Mouse (Mus musculus): ENCODE measurements at regions not wholly inside any gene's neighbourhood (a gene's known extent, or its start where the extent isn't known, plus 50 kb on each side); places are given as distances from the start of the nearest gene placed in this dataset.

DNA sequence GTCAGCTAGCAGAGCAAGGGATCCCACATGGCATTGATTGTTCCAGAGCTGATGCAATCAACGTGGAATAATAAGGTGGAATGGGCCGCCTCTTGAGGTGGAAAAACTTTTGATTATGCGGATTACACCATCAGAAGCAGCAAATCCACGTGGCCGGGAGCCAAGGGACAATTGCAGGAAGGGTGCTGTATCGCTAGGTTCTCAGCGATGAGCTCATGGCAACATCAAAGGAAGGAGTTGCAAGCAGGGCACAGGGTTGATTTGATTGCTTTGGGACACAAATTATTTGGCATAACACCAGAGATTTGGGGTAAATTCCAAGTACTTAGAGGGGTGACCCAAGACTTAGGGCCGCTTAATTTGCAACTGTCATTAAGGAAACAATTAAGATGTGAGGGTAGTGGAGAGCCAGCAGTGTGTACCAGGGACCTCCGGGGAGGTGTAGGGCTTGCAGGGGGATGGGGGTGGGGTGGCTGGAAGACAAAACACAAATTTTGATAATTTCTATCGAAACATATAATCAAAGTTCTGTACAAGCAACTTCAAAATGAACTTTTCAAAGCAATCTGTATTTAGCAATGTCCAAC is 182.8 kb upstream of the Mpdz start:
- Histone ChIP-seq H3K36me3 (ENCODE audit: control insufficient read depth, insufficient read depth, low read length, poor library complexity, severe bottlenecking) (no peaks in the 10 kb centered on the region), H3K9me3 (ENCODE audit: control insufficient read depth, insufficient read depth, low read depth, low read length) (no peaks in the 10 kb centered on the region), H3K4me1 (ENCODE audit: control insufficient read depth in 2 of 2, insufficient read depth in 2 of 2, low read length in 2 of 2, poor library complexity in 1 of 2) (peaks cover 0 to 2% of the 10 kb centered on the region in 2 experiments; a peak in 1 of 4 replicates), H3K27ac (ENCODE audit: insufficient read depth, low read depth, low read length, poor library complexity, severe bottlenecking) (no peak overlapping the region), H3K9ac (ENCODE audit: insufficient read depth, low read depth, low read length, poor library complexity, severe bottlenecking) (no peak overlapping the region), H3K4me3 (ENCODE audit: insufficient read depth in 1 of 2, low read depth in 1 of 2, low read length in 2 of 2, poor library complexity in 1 of 2, severe bottlenecking in 1 of 2) (no peak overlapping the region)
- no peak for DNase-seq (ENCODE audit: low read depth, low spot score)
- TF ChIP-seq CHD2 (IDR thresholded peaks at IDR 0.05; ENCODE audit: low read depth, low read length) (no peak), MAFK (IDR thresholded peaks at IDR 0.05; ENCODE audit: insufficient read depth, low read depth, low read length) (no peak), HCFC1 (IDR thresholded peaks at IDR 0.05; ENCODE audit: borderline replicate concordance, insufficient read depth, low read length) (no peak), ZNF384 (IDR thresholded peaks at IDR 0.05; ENCODE audit: low read depth, low read length) (no peak), ZC3H11A (IDR thresholded peaks at IDR 0.05; ENCODE audit: borderline replicate concordance, low read depth, low read length) (no peak)
- in situ Hi-C loops (cut with MboI; ENCODE audit: low sequenced_read_pairs in 2 of 2, unreplicated experiment in 2 of 2): no loop called here

DNA sequence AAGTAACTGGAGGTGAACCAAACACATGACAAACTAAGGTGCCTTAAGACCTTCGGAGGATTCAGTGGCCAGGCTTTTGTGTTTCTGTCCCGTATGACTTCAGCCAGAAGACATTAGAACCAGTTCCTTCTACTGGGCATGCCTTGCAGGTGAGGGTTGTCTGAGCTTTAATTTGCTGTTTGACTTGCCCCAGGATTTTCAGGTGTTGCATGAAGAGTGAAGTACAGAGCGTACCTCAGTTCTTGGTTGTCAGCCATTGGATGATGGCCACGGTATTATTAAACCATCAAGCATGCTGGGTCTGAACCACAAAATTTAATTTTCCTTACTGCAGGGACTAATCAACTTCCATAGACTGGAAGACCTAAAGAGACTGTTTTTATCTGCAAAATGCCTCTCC is 181.5 kb upstream of the Mpdz start:
- H3K4me1 ChIP-seq (ENCODE audit: control insufficient read depth in 2 of 2, insufficient read depth in 2 of 2, low read length in 2 of 2, poor library complexity in 1 of 2): peaks cover 0 to 1% of the 10 kb centered on the region in 2 experiments; a peak in 1 of 4 replicates
- DNase-seq (ENCODE audit: low read depth, low spot score): no peak
- H3K9ac ChIP-seq (ENCODE audit: insufficient read depth, low read depth, low read length, poor library complexity, severe bottlenecking): no peak overlapping the region
- no peak overlapping the region for H3K4me3 ChIP-seq (ENCODE audit: insufficient read depth in 1 of 2, low read depth in 1 of 2, low read length in 2 of 2, poor library complexity in 1 of 2, severe bottlenecking in 1 of 2)
- no peak overlapping the region for H3K27ac ChIP-seq (ENCODE audit: insufficient read depth, low read depth, low read length, poor library complexity, severe bottlenecking)
- in situ Hi-C loops (cut with MboI; ENCODE audit: low sequenced_read_pairs in 2 of 2, unreplicated experiment in 2 of 2): no loop called here
- H3K36me3 ChIP-seq (ENCODE audit: control insufficient read depth, insufficient read depth, low read length, poor library complexity, severe bottlenecking): no peaks in the 10 kb centered on the region
- no peak for TF ChIP-seq ZNF384 (IDR thresholded peaks at IDR 0.05; ENCODE audit: low read depth, low read length)
- TF ChIP-seq MAFK (IDR thresholded peaks at IDR 0.05; ENCODE audit: insufficient read depth, low read depth, low read length): no peak
- no peak for TF ChIP-seq ZC3H11A (IDR thresholded peaks at IDR 0.05; ENCODE audit: borderline replicate concordance, low read depth, low read length)
- TF ChIP-seq HCFC1 (IDR thresholded peaks at IDR 0.05; ENCODE audit: borderline replicate concordance, insufficient read depth, low read length): no peak
- TF ChIP-seq CHD2 (IDR thresholded peaks at IDR 0.05; ENCODE audit: low read depth, low read length): no peak
- no peaks in the 10 kb centered on the region for H3K9me3 ChIP-seq (ENCODE audit: control insufficient read depth, insufficient read depth, low read depth, low read length)

- Histone ChIP-seq H3K27ac (ENCODE audit: insufficient read depth, low read depth, low read length, poor library complexity, severe bottlenecking) (no peak overlapping the region), H3K4me3 (ENCODE audit: insufficient read depth in 1 of 2, low read depth in 1 of 2, low read length in 2 of 2, poor library complexity in 1 of 2, severe bottlenecking in 1 of 2) (no peak overlapping the region), H3K4me1 (ENCODE audit: control insufficient read depth in 2 of 2, insufficient read depth in 2 of 2, low read length in 2 of 2, poor library complexity in 1 of 2) (no peaks in the 10 kb centered on the region), H3K9me3 (ENCODE audit: control insufficient read depth, insufficient read depth, low read depth, low read length) (no peaks in the 10 kb centered on the region), H3K36me3 (ENCODE audit: control insufficient read depth, insufficient read depth, low read length, poor library complexity, severe bottlenecking) (no peaks in the 10 kb centered on the region), H3K9ac (ENCODE audit: insufficient read depth, low read depth, low read length, poor library complexity, severe bottlenecking) (no peak overlapping the region)
- no peak for TF ChIP-seq ZC3H11A (IDR thresholded peaks at IDR 0.05; ENCODE audit: borderline replicate concordance, low read depth, low read length)
- TF ChIP-seq HCFC1 (IDR thresholded peaks at IDR 0.05; ENCODE audit: borderline replicate concordance, insufficient read depth, low read length): no peak
- no peak for TF ChIP-seq ZNF384 (IDR thresholded peaks at IDR 0.05; ENCODE audit: low read depth, low read length)
- no peak for TF ChIP-seq CHD2 (IDR thresholded peaks at IDR 0.05; ENCODE audit: low read depth, low read length)
- no peak for TF ChIP-seq MAFK (IDR thresholded peaks at IDR 0.05; ENCODE audit: insufficient read depth, low read depth, low read length)
- DNase-seq (ENCODE audit: low read depth, low spot score): no peak
- in situ Hi-C loops (cut with MboI; ENCODE audit: low sequenced_read_pairs in 2 of 2, unreplicated experiment in 2 of 2): no loop called here
Observed at GRCm38 (mm10) chr4:81621391-81622137, 178.9 kb upstream of the Mpdz start.

- TF ChIP-seq HCFC1 (IDR thresholded peaks at IDR 0.05; ENCODE audit: borderline replicate concordance, insufficient read depth, low read length) (no peak), CHD2 (IDR thresholded peaks at IDR 0.05; ENCODE audit: low read depth, low read length) (no peak), ZC3H11A (IDR thresholded peaks at IDR 0.05; ENCODE audit: borderline replicate concordance, low read depth, low read length) (no peak), MAFK (IDR thresholded peaks at IDR 0.05; ENCODE audit: insufficient read depth, low read depth, low read length) (no peak), ZNF384 (IDR thresholded peaks at IDR 0.05; ENCODE audit: low read depth, low read length) (no peak)
- H3K9ac ChIP-seq (ENCODE audit: insufficient read depth, low read depth, low read length, poor library complexity, severe bottlenecking): no peak overlapping the region
- no peaks in the 10 kb centered on the region for H3K9me3 ChIP-seq (ENCODE audit: control insufficient read depth, insufficient read depth, low read depth, low read length)
- no peaks in the 10 kb centered on the region for H3K4me1 ChIP-seq (ENCODE audit: control insufficient read depth in 2 of 2, insufficient read depth in 2 of 2, low read length in 2 of 2, poor library complexity in 1 of 2)
- in situ Hi-C loops (cut with MboI; ENCODE audit: low sequenced_read_pairs in 2 of 2, unreplicated experiment in 2 of 2): no loop called here
- H3K4me3 ChIP-seq (ENCODE audit: insufficient read depth in 1 of 2, low read depth in 1 of 2, low read length in 2 of 2, poor library complexity in 1 of 2, severe bottlenecking in 1 of 2): no peak overlapping the region
- H3K27ac ChIP-seq (ENCODE audit: insufficient read depth, low read depth, low read length, poor library complexity, severe bottlenecking): no peak overlapping the region
- no peaks in the 10 kb centered on the region for H3K36me3 ChIP-seq (ENCODE audit: control insufficient read depth, insufficient read depth, low read length, poor library complexity, severe bottlenecking)
- DNase-seq (ENCODE audit: low read depth, low spot score): no peak
Observed at GRCm38 (mm10) chr4:81617191-81617590, 174.6 kb upstream of the Mpdz start.
